Mouse (Mus musculus): ENCODE measurements around the gene Pknox2.

Pknox2 gene

GRCm38 (mm10) chr9:36850091-36850490 lies 297.1 kb downstream of the Pknox2 start:
- ATAC-seq (ENCODE audit: insufficient number of reproducible peaks, low FRiP score, low TSS enrichment) = no peak

GRCm38 (mm10) chr9:36848661-36849060 lies 298.5 kb downstream of the Pknox2 start:
- ATAC-seq (ENCODE audit: insufficient number of reproducible peaks, low FRiP score, low TSS enrichment) = no peak

- ATAC-seq (ENCODE audit: insufficient number of reproducible peaks, low FRiP score, low TSS enrichment) = no peak
Observed at GRCm38 (mm10) chr9:36846346-36846745, 300.9 kb downstream of the Pknox2 start.
